Mouse (Mus musculus) ZHBTc4 (cell line): ENCODE results near the gene Mucl3.
A peak's percentile ranks its signal among the peaks of the same experiment; 100 is the strongest.

Source experiments
- DNase-seq: peaks from one replicate; pipeline ENCODE4 v3.0.0-alpha.2; 2011; ENCODE audit warnings: low read depth, low spot score

Gene Mucl3

GRCm38 (mm10) chr17:35643609-35644236, at the start of gene Mucl3:
Gene Mucl3, minus strand, starts transcription at chr17:35643695.
- no peak for DNase-seq

GRCm38 (mm10) chr17:35692368-35692767, 48.9 kb upstream of the Mucl3 start:
- no peak for DNase-seq

- no peak for DNase-seq
These were observed 48.3 kb upstream of the Mucl3 start for GRCm38 (mm10) chr17:35691811-35692210.

- DNase-seq: peak; percentile 53
These were observed 46.6 kb upstream of the Mucl3 start for GRCm38 (mm10) chr17:35689936-35690645.

GRCm38 (mm10) chr17:35688347-35689175, 45.1 kb upstream of the Mucl3 start:
- peak; percentile 72 for DNase-seq

- peak; percentile 43 for DNase-seq
These were observed 41.6 kb upstream of the Mucl3 start for GRCm38 (mm10) chr17:35685061-35685460.

GRCm38 (mm10) chr17:35681986-35682385, 38.5 kb upstream of the Mucl3 start:
- peak; percentile 36 for DNase-seq

GRCm38 (mm10) chr17:35680591-35680990, 37.1 kb upstream of the Mucl3 start:
- DNase-seq: peak; percentile 41

GRCm38 (mm10) chr17:35673416-35674035, 30.0 kb upstream of the Mucl3 start, which contains the start of gene Gtf2h4:
Gene Gtf2h4, minus strand, starts transcription at chr17:35673739.
- peak; percentile 96 for DNase-seq

GRCm38 (mm10) chr17:35672527-35672926, 29.0 kb upstream of the Mucl3 start:
- DNase-seq: no peak

GRCm38 (mm10) chr17:35671846-35672245, 28.4 kb upstream of the Mucl3 start:
- no peak for DNase-seq

- DNase-seq: no peak
These were observed 26.2 kb upstream of the Mucl3 start for GRCm38 (mm10) chr17:35669731-35670130.

GRCm38 (mm10) chr17:35667334-35668065, 24.0 kb upstream of the Mucl3 start, which contains the start of gene Vars2:
Gene Vars2, minus strand, starts transcription at chr17:35667592.
- DNase-seq: peak; percentile 96

GRCm38 (mm10) chr17:35666851-35667256, 23.4 kb upstream of the Mucl3 start:
- DNase-seq: peak; percentile 59

GRCm38 (mm10) chr17:35665957-35666515, 22.5 kb upstream of the Mucl3 start:
- DNase-seq: peak; percentile 87

- peak; percentile 81 for DNase-seq
These were observed 9.6 kb upstream of the Mucl3 start for GRCm38 (mm10) chr17:35653086-35653485.

- no peak for DNase-seq
These were observed 5.9 kb upstream of the Mucl3 start for GRCm38 (mm10) chr17:35649429-35649828.

GRCm38 (mm10) chr17:35639352-35639751, 4.1 kb downstream of the Mucl3 start:
- no peak for DNase-seq

- DNase-seq: peak; percentile 89
These were observed 4.9 kb downstream of the Mucl3 start for GRCm38 (mm10) chr17:35638475-35639190.

- DNase-seq: peak; percentile 76
These were observed 7.1 kb downstream of the Mucl3 start for GRCm38 (mm10) chr17:35636363-35636762.
